Mouse (Mus musculus) layer of hippocampus, adult 8-10 months (tissue): Measurements from ENCODE around the gene Exoc6. TPM values are rescaled to one million over a fixed set of nuclear protein-coding genes. Genes with fewer than 3 reads are reported as not detected.
"Not testable (repeated sequence)": the region's sequence is repeated elsewhere in the genome, so short reads cannot be mapped to it uniquely, and the experiment has no call there.

ENCODE experiments used
- DNase-seq, 2 experiments: peaks; one replicate each; pipeline ENCODE4 v3.0.0; 2022; ENCODE audit warnings: low spot score in 2 of 2
- total RNA-seq, 4 experiments: library from RNA; stranded (reverse); gene quantifications; 2 replicates each; pipeline ENCODE4 v1.2.4; 2022

Exoc6 gene
- total RNA-seq, 4 experiments from 2014 or later = 47.4 to 51.6 (median 48.0) TPM

DNA sequence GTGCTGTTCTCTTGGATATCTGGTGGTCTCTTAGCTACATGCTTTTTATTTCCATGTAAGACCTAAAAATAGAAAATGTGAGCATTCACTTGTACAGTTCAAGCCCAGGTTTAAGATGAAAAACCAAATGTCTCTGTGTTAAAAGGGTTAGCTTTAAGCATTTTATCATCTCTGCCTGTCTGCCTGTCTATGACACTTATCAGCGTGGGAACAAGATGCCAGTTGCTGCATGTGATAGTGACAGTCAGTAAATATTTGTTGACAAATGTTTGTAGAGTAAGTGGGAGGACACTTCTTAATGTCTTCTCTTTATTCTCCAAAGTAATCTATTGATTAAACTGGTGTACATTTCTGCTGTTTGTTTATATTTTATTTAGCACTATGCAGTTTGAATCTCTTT is 12.5 kb upstream of the Exoc6 start:
- no peak for DNase-seq

DNA sequence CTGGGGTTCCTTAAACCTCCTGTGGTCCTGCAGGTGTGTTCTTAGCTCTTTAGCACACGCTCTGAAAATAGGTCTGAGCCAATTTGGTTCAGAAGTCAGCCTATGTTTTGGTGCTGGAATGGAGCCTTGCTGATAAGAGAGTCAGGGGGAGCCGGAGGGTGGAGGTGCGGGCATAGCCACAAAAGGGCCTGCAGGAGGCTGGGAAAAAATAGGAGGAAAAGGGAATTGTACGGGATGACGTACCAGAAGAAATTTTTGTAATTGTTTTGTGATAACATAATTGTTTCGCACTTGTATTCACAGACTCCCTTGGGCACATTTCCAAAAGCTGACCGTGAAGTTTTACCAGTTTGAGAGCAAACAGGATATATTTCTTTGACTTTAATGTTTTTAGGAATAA is 10.0 kb upstream of the Exoc6 start:
- no peak for DNase-seq

DNA sequence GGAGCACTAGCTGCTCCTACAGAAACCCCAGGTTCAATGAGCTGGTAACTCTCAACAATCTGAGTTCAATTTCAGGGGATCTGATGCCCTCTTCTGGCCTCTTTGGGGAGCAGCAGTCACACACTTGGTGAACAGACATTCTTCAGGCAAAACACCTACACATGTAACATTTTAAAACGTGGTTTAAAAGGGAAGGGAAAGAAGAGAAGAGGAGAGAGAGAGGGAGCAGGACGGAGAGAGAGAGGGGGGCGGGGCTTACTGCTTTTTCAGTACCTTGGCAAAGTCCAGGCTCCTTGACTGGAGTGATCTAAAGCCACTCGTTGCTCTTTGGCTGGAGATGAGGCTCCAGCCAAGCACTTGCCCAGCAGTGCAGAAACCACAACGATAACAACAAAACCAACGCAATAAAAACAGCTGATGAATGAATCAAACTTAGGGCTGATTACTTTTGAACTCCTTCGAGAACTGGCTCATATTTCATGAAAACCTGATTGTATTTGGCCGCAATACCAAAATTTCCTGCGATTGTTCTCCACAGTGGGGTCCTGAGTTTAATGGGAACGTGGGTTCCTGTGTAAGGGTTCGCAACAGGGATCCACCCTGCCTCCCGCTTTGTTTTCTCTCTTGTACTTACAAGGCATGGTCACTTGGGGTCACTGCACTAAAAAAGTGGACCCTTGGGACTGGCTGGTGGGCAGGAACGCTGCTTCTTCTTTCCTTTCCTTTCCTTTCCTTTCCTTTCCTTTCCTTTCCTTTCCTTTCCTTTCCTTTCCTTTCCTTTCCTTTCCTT is 6.5 kb upstream of the Exoc6 start:
- DNase-seq = no peak

DNA sequence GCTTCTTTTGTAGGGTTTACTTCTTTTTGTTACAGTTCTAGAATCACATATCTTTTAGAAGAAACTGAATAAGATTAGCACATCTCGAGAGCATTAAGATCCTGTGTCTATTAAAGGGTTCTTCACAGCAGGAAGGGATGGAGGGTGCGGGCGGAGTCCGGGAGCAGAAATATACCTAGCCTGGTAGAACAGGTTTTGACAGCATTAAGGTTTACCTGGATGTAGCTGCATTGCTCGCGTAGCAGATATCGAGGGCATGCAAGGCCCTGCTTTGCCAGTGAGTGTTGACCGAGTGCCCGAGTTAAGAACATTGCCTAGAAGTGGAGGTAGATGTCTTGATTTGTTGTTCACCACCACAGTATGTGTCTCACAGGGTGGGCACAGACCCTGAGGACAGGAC is 5.7 kb upstream of the Exoc6 start:
- DNase-seq = no peak

DNA sequence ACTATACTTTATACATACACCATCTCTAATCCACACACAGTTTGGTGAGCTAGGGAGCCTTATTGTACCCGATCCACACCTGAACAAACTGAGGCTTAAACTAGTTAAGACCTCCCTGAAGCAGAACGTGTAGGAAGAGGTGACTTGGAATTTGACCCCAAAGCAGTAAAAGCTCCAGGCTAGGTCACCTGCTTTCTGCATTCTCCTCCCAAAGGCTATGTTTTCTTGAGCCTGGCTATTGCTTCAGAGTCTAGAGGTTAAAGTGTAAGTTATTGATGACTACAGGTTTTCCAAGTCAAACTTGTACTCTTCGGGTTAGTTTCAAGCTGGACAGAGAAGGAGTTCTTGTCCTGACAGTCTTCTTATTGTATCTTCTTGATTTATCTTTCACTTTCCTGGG is 5.0 kb upstream of the Exoc6 start:
- DNase-seq = no peak

DNA sequence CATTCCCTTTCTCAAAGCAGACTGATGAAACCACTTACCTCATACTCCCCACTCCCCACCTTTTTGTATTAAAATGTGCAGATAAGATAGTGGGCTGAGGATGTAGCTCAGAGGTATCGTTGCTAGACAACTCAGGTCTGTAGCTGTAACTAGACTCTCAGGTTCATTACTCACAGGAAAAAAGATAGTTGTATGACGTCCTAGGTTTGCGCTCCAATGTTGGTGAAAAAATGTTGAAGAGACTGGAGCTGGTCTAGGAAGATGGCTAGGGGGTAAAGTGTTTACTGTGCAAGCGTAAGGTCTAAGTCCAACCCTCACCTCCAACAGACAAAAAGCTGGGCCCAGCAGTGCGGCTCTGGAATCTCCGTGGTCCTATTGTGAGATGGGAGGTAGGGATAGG is 4.5 kb upstream of the Exoc6 start:
- no peak for DNase-seq

DNA sequence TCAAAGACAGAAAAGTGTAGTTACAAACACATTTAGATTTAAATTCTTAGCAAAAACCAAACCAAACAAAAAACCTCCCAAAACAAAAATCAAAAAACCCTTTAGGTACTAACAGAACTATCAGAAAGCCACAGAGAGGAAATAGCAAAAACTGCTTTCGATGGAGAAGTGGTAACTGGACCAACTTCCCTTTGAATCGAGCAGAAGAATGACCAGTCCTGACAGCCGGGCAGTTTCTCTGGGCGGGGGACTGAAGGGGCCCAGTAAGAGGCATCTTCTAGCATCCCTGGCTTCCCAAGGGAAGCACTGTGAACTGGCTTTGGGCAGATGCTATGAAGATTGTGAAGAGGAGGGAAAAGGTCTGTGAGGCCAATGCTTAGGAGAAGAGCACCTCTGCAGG is 3.4 kb upstream of the Exoc6 start:
- no peak for DNase-seq

DNA sequence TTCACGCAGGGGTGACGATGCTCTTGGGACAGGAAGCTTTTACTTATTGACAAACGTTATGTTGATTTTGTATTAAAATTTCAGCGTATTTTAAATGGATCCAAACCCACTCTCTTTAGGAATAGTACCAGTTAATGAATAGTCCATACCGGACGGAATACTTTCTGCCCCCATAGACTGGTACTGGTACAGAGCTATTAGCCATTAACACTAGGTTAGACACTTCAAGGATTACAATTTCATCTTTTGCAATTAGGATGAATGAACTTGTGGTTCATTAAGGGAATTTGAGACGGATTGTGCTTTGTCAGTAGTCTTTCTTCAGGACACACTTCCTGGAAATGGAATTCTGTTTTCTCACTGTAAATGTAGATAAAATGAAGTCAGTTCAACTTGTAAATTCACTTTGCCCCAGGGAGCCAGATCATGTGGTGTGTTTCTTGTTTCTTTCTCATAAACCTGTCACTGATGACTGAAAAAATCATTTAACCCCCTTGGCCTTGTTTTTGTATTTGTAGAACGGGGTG is 885 bp downstream of the Exoc6 start:
- DNase-seq = no peak

DNA sequence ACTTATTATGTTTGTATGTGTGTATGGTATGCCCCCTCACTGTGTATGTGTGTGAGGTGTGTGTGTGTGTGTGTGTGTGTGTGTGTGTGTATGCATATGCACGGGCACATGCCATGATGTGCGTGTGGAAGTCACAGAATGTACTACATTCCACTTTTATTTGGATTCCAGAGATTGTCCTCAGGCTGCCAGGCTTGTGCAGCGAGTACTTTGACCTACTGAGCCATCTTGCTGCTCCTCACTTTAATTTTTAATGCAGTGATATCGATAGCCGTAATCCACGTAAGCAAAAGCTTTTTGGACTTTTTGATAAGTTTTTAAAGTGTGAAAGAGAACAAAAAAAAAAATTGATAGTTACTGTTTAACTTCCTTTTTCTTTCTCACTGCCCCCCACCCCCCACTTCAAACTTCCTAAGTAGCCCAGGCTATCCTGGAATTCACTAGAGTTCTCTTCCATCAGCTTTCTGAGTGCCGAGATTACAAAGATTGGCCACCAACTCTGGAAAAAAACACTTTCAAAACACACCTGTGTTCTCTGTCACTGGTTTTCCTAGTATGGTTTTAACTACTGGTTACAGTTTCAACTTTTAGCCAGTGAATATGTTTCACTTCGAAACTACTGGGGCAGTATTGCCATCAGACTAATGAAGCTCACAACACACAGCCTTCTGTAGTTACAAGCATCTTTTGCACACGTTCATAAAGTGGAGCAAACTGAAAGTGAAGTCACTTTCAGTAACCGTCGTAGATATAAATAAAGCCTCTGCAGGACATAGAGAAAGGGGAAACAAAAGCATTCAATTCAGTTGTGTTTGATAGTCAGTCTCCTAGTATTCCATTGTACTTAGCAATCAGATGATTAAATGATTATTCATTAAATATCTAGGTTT is 3.4 kb downstream of the Exoc6 start:
- DNase-seq = no peak

DNA sequence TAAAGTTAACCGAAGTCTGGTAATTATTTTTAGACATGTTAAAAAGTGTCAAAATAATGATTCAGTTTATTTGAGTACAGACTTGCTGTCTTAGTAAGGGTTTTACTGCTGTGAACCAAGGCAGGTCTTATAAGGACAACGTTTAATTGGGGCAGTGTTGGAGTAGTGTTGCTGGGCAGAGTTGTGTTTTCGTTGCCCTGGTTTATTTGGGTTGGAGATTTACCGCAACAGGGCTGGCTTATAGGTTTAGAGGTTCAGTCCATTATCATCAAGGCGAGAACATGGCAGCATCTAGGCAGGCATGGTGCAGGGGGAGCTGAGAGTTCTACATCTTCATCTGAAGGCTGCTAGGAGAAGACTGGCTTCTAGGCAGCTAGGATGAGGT is 4.0 kb downstream of the Exoc6 start:
- DNase-seq = not testable (repeated sequence)

DNA sequence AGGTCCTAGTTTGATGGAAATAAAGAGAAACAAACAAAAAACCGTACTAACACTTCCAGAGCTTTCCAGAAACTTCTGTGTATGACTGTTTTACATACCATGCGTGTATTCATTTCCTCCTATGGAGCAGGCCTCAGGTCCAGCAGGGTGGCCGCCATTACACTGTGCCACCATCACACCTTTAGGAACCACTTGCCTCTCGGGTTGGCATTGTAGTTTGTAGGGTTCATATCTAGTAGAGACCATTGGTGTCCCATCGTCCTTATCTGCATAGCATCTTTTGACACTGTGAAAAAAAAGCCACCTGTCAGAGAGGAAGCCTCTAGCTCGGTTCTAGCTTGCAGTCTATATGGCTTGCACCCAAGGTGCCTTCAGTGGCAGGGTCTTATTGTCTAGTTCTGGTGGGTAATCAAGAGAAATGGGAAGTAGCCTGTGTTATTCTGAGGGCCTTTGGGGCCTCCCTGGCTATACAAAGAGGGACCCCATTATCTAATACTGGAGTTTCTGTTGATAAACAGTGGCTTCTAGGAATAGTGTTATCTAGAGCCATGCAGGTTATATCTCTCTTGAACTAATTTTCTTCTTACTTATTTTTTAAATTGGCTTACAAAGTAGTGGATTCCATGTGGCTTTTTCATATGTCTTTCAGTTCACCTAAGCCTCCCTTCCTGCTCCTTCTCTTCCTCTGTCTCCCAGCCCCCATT is 5.8 kb downstream of the Exoc6 start:
- no peak for DNase-seq

DNA sequence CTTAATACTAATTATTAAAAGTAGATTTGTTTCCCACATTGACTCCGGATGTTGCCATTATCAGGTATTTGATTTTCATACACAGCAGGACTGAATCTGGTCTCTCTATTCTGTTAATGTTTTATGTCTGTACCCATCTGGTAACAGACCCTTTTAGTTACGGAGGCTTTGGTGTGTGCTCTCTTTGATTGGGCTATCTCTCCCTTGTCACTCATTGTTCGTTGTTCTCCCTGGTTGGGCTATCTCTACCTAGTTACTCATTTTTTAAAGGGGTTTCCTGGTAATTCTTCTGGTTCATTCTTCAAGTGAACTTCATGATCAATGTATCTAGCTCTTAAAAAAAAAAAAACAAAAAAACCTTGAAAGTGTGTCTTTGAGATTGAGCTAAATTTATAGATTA is 7.7 kb downstream of the Exoc6 start:
- no peak for DNase-seq

DNA sequence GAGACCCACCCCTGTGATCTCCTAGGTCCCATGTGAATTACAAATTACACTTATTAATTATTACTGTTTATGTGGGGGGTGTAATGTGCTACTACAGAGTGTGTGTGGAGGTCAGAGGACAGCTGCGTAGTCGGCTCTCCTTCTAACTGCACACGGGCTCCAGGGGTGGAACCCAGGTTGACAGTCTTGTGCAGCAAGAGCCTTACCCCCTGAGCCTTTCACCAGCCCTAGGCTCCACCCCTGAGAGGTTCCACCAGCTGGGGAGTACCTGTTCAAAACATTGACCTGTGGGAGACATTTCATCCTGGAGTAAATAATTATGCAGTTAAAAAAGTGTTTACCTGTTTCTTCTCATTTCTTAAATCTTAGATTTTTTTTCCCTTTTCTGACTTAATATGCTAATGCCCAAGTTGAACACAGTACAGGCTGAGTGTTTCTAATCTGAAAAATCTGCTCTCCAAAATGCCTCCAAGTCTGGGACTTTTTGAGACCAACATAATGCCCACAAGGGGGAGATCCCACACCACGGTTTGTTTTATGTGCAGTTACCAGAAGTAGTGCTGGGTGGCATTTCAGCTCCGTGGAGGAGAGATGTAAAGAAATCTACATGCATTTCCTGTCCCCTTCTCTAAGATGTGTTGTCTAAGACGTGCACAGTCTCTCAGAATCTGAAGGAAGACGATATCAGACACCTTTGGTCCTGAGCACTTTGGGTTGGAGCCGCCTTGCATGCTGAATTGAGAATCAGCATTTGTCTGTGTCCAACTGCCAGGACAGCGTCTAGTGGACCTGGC is 9.3 kb downstream of the Exoc6 start:
- DNase-seq = no peak

DNA sequence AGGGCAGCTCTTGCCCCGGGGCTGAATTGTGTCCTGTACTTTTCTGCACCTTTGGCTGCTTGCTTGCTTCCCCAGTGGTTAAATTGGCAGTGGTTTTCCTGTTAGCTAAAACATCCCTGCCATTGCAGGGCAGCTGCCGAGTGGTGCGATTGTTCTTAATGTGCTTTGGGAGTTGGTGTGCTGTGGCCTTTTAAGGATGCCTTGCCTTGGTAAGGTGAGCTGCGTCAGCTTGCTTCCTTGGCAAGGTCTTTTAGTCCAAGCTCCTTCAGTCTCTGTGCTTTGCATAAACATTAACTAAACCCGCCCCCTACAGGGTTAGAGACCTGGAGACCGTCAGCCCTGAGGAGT is 9.8 kb downstream of the Exoc6 start:
- no peak for DNase-seq

DNA sequence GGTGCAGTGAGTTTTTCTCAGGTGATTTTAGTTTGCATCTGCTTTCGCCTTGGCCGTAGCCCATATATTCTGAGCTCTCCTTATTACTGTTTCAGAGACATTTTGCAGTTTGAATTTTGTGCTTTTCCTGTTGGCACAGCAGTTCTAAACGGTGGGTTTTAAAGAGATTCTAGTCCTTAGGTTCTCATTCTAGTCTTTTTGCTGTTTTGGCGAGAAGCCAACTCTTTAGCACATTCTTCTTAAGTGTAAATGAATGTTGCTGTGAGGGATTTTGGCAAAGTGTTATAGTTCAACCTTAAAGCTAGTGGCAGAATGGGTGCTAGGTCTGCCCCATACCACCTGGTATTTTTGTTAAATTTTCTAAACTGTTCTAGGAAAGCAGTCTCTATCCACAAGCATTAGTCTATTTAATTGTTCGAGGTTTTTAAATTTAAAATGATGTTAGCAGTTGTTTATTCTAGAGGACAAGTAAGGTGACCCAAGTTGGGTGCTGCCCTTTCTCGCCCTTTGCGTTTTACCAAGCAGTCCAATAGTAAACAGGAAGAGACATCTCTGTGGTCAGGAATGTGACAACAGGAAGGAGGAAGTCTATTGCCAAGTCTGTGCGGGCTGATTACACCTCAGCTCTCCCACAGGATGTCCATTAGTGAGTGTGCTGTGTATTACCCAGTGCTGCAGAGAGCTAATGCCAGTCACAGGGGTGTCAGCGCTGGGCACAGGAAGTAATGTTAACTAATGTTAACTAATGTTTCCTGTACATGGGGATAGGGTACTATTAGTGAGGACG is 11.1 kb downstream of the Exoc6 start:
- DNase-seq = no peak

DNA sequence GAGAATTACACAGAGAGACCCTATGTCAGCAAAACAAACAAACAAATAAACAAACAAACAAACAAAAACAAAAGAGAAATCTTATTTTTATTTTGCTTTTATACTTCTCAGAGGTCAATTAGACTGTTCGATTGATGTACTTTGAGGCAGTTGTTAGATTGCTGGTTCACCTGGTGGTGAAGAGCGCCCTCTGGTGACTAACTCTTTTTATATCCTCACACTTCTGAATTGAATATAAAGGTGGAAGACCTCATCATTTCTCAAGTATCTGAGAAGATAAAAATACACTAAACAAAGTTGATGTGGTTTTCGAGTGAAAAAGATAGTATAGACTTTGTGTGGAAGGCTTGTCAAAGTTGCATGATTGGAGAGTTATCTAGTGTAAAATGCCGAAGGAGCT is 13.5 kb downstream of the Exoc6 start:
- no peak for DNase-seq

DNA sequence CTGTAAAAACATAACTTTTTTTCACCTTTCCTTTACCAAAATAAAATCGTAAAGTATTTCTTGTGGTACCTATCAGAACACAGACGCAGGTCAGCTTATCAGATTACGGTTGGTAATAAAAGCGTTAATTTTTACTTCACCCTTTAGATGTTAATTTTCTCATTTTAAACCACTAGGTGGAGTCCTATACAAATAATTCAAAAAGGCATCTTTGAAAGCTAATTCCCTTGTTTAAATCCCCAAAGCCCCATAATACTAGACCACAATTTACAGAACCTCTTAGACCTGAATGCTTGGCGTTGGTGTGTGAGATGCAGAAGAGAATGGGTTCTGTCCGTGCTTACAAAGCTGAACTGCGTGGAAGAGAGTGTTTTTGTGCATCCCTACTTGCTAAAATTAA is 15.6 kb downstream of the Exoc6 start:
- no peak for DNase-seq

DNA sequence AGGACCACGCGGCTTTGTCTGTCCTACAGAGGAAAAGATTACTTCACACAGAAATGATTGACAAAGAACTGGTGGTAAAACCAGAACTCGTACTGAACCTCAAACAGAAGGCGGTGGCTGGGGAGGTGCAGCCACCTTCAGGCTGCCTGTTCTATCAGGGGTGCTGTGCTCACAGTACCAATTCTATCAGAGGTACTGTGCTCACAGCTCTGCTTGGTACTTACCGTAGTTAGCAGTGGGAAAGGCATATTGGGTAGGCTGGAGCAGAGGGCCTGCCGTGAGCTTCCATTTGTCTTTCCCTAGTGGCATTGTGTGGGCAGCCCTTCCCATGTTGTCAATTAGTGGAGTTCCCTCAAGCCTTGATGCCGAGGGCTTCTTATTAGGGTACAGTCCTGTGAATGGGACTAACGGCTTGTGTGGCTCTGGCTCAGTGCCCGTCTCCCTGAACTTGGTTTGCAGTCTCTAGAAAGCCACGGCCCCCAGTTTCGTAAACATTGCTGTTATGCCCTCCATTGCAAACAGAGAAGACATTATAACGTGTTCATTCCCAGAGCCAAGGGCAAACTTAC is 19.1 kb downstream of the Exoc6 start:
- DNase-seq = no peak

DNA sequence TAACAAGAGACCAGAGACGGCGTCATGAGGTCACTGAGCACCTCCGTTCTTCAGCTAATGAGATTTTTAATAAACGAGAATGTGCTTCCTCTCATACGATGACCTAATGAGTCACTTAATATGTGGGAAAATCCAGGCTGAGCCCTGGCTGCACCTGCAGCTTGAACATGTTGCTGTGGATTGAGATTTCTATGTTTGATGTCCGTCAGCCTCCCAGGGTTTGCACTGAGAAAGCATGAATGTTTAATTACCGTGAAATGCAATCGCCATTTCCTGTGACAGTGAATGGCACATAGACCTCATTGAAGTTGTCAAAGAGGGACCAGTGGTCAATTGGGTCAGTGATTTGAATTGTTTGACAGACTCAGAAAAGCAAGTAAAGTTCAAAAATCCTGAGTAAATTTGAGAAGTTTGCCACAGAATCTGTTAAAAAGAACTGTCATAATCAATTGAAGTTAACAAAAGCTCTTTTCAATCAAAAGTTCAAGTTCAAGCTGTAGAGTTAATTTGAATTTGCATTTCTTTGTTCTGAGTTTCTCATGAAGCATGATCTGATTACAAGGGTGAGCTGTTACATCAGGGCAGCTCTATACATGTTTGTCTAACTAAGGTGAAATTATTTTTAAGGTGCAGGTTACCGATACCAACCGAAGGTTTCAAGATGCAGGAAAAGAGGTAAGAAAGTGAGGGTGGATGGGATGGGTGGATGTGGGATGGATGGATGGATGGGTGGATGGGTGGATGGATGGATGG is 20.9 kb downstream of the Exoc6 start:
- no peak for DNase-seq
